Comparison of ENCODE assay signal across 8 mouse cellular contexts in genomic region chr9:44457035-44457742, GRCm38 (mm10). TPM values are rescaled to one million over a fixed set of nuclear protein-coding genes. Genes with fewer than 3 reads are reported as not detected.
DNase-seq lines count a peak whose midpoint lies in the region.

No protein-coding gene starts in this region.

- intact Hi-C loops in left cerebral cortex, postnatal 10 days (cut with DNase I) = loop anchor here (2.0 kb wide), 1 partner anchor 22 kb away; no protein-coding TSS in a partner anchor

- DNase-seq in adrenal gland, postnatal 14 days = peak; percentile 64
- no peak for DNase-seq in adrenal gland, postnatal 36 days
- peak; percentile 52 to 70 for DNase-seq in cerebellum, postnatal 25 days
- peak; percentile 83 to 95 for DNase-seq in frontal cortex, postnatal 36 days (ENCODE audit: low spot score in 2 of 2)
- DNase-seq in left cerebral cortex, postnatal 10 days (ENCODE audit: extremely low spot score in 1 of 2, low spot score in 2 of 2) = peak; percentile 85 to 95
- peak; percentile 100 for DNase-seq in retina, postnatal 1 day
- no peak for DNase-seq in c-Kit-positive CD71-positive TER-119-positive erythroid progenitor cells, embryonic 14.5 days (ENCODE audit: low spot score)
- DNase-seq in adrenal gland, postnatal 4 days (ENCODE audit: low spot score in 2 of 2) = no peak

RNA-seq across cellular contexts. Expression of gene Upk2, which starts 2.4 kb away (rescaled TPM):
- not detected in 2 replicates for total RNA-seq in adrenal gland, postnatal 14 days (2021)
- not detected for total RNA-seq in adrenal gland, postnatal 36 days (2021)
- total RNA-seq in left cerebral cortex, postnatal 10 days (2021) = not detected
- not detected for total RNA-seq in adrenal gland, postnatal 4 days (2021)

RNA-seq across cellular contexts. Expression of gene Foxr1, which starts 16.3 kb away (rescaled TPM):
- total RNA-seq in adrenal gland, postnatal 14 days (2021) = not detected in 2 replicates
- not detected for total RNA-seq in adrenal gland, postnatal 36 days (2021)
- total RNA-seq in left cerebral cortex, postnatal 10 days (2021) = not detected
- total RNA-seq in adrenal gland, postnatal 4 days (2021) = not detected

RNA-seq across cellular contexts. Expression of gene Bcl9l, which starts 25.4 kb away (rescaled TPM):
- total RNA-seq in adrenal gland, postnatal 14 days (2021) = 59.3 and 61.7 TPM in 2 replicates
- 10 to 100 TPM; 47.6 to 51.8 TPM for total RNA-seq in adrenal gland, postnatal 36 days (2021)
- total RNA-seq in left cerebral cortex, postnatal 10 days (2021) = 10 to 100 TPM; 85.4 to 98.1 TPM
- total RNA-seq in adrenal gland, postnatal 4 days (2021) = 10 to 100 TPM; 86.4 to 97.9 TPM

RNA-seq across cellular contexts. Expression of gene Ccdc84, which starts 38.8 kb away (rescaled TPM):
- total RNA-seq in adrenal gland, postnatal 14 days (2021) = 17.1 and 21.5 TPM in 2 replicates
- total RNA-seq in adrenal gland, postnatal 36 days (2021) = 10 to 100 TPM; 14.7 to 18.9 TPM
- total RNA-seq in left cerebral cortex, postnatal 10 days (2021) = 10 to 100 TPM; 16.1 to 19.9 TPM
- total RNA-seq in adrenal gland, postnatal 4 days (2021) = 10 to 100 TPM; 31.9 to 35.4 TPM

RNA-seq across cellular contexts. Expression of gene Trappc4, which starts 49.8 kb away (rescaled TPM):
- 60.4 and 66.1 TPM in 2 replicates for total RNA-seq in adrenal gland, postnatal 14 days (2021)
- total RNA-seq in adrenal gland, postnatal 36 days (2021) = 10 to 100 TPM; 82.0 to 95.7 TPM
- 10 to 100 TPM; 75.3 to 87.2 TPM for total RNA-seq in left cerebral cortex, postnatal 10 days (2021)
- total RNA-seq in adrenal gland, postnatal 4 days (2021) = 10 to 100 TPM; 70.5 to 75.0 TPM

Comparison
In these comparisons a context has a peak if more than half of its experiments do, and no peak if none do; other contexts are left out.
1. DNase-seq: peak in adrenal gland, postnatal 14 days (single experiment), cerebellum, postnatal 25 days (2 of 2), frontal cortex, postnatal 36 days (2 of 2), left cerebral cortex, postnatal 10 days (2 of 2) and retina, postnatal 1 day (single experiment); none in adrenal gland, postnatal 36 days (0 of 2), c-Kit-positive CD71-positive TER-119-positive erythroid progenitor cells, embryonic 14.5 days (single experiment) and adrenal gland, postnatal 4 days (0 of 2).